Mouse (Mus musculus): Measurements from ENCODE around the gene Ndc80. TPM values are rescaled to one million over a fixed set of nuclear protein-coding genes. Genes with fewer than 3 reads are reported as not detected.
"Not testable (repeated sequence)": the region's sequence is repeated elsewhere in the genome, so short reads cannot be mapped to it uniquely, and the experiment has no call there.

Ndc80 gene
- polyA plus RNA-seq, 1 experiment from 2014 or later = 41.2 TPM

DNA sequence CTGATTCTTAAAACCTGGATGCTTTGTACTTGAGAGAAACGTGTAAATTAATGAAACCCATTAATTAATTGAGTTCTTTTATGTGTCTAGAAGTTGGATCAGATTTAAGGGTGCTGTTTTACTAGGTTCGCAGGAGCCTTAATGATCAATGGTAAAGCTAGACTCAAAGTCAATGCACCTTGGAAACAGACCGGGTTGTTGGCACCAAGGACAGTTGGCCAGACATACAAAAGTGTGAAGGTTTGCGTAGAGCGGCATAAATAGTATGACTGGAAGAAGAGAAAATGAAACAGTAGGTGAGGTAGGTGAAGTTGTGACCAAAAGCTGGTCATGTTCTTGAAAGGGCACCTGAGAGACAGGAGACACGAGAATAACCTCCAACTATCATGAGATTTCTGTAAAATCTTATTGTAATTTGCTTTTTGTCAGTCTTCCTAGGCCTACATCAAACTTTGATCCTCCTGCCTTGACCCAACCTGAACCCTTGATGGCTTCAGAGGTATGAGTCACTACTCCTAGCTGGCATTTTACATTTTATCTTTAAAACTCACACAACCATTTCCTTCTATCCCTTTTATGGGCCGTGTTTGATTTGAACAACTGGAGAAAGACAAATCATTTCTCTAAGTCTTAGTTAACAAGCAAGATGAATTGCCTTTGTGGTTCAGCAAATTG lies 50.2 kb downstream of the Ndc80 start:
- no peaks in the 10 kb centered on the region for H3K27me3 ChIP-seq (replicated peaks)
- peak overlapping the region; percentile 84; the same call in 1 of the 2 replicates for H3K4me3 ChIP-seq (replicated peaks)
- peak overlapping the region; percentile 99; the same call in 1 of the 2 replicates for H3K27ac ChIP-seq
- no peaks in the 10 kb centered on the region for H3K36me3 ChIP-seq
- no peak overlapping the region for H3K9ac ChIP-seq
- ATAC-seq (ENCODE audit: insufficient read depth, low FRiP score, low read depth) = no peak
- peak overlapping the region; percentile 76 for H3K4me2 ChIP-seq
- peaks cover 6% of the 10 kb centered on the region for H3K4me1 ChIP-seq
- H3K9me3 ChIP-seq = no peaks in the 10 kb centered on the region
- WGBS = 68% methylated on average over 7 of the region's 7 CpGs

DNA sequence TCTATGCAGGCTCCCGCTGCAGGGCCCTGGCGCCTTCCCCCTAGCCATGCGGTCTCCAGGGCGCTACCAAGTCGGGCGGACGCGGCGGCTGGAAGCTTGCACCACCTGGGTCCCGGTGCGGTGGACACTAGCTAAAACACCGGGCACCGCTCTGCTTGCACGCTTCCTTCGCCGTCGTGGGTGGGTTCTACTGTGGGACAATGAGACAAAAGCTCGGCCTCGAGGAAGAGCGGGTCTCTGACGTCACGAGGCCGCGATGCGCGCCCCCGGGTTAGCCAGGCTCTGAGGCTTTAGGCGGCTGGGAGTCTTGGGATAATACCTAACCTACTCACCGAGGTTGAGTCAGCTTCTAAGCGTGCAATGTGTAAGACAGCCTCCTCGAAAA lies 51.0 kb downstream of the Ndc80 start:
- Histone ChIP-seq H3K36me3 (no peaks in the 10 kb centered on the region), H3K27me3 (replicated peaks) (no peaks in the 10 kb centered on the region), H3K9ac (peak overlapping the region; percentile 87), H3K27ac (peak overlapping the region; percentile 99), H3K4me1 (peaks cover 6% of the 10 kb centered on the region), H3K9me3 (no peaks in the 10 kb centered on the region), H3K4me3 (replicated peaks) (peak overlapping the region; percentile 84), H3K4me2 (peak overlapping the region; percentile 76)
- under 1% methylated on average over 31 of the region's 31 CpGs for WGBS
- ATAC-seq (ENCODE audit: insufficient read depth, low FRiP score, low read depth) = peak; percentile 62

DNA sequence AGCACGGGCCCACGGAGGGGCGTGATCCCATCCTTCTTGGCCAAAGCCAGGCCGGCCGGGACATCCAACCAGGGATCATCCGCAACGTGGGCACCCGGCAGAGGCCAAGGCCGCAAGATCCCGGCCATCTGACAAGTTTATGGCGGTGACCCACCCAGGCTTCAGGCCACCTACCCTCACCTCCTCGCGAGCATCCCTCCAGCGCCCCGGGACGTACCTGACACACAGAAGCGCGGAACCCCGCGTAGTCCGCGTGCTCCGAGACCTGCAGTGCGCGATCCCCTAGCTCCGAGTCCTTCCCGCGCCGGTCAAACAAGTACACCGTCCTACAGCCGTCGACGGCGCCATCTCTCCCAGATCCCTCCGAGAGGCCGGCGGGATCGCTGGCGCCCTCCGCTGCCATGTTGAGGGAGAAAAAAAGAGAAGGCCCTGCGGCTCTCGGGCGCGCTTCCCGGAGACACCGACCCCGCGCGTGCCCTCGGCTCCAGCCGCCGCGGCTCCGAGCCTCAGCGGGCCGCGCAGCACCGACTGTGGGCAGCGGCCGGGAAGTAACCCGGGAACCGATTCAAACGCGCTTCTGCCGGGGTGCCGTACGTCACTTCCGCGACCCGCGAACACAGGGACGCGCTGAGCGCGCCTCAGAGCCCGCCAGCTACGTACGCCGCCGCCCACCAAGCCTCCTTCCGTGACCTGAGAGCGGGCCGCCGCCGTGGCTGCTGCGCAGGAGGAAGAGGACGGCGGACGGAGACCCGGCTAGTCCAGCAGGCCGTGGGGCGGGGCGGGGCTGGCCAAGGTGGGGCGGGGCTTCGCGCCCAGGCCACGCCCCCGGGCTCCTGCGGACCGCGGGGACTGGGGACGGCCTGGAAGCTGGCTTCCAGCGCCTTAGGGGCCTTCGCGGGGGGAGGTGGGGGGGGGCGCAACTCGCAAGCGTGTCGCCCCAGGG lies 51.6 kb downstream of the Ndc80 start, which contains the start of gene Smchd1:
Gene Smchd1 (minus strand): TSS at position 582 of the 943 bp plus-strand sequence.
- Histone ChIP-seq H3K36me3 (no peaks in the 10 kb centered on the region), H3K9ac (peak within 1 kb of the TSS; percentile 87), H3K4me2 (peak within 1 kb of the TSS; percentile 76), H3K9me3 (no peaks in the 10 kb centered on the region), H3K27ac (peak within 1 kb of the TSS; percentile 99), H3K4me3 (replicated peaks) (peak within 1 kb of the TSS; percentile 84), H3K4me1 (peaks cover 6% of the 10 kb centered on the region), H3K27me3 (replicated peaks) (no peaks in the 10 kb centered on the region)
- peak; percentile 97 for ATAC-seq (ENCODE audit: insufficient read depth, low FRiP score, low read depth)
- WGBS = under 1% methylated on average over 100 of the region's 109 CpGs

DNA sequence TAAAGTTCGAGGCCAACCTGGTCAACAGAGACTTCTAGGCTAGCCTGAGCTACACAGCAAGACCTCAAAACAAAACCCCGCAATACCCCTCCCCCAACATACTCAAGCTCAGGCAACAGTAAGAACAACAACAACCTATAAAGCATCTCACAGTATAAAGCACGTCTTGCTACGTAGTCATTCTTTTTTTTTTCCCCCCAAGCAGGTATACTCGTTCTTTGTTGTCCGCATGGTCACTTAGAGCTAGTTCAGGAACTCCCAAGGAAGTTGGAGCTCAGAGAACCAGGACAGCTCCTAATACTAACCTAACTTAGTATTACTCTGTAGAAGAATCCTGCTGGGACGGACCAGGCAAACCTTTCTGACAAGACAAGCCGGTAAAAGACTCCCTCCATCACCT lies 52.5 kb downstream of the Ndc80 start:
- Histone ChIP-seq H3K4me2 (peak overlapping the region; percentile 76), H3K9me3 (no peaks in the 10 kb centered on the region), H3K4me3 (replicated peaks) (peak overlapping the region; percentile 84), H3K27ac (peak overlapping the region; percentile 99), H3K4me1 (peaks cover 6% of the 10 kb centered on the region), H3K9ac (peak overlapping the region; percentile 87), H3K36me3 (no peaks in the 10 kb centered on the region), H3K27me3 (replicated peaks) (no peaks in the 10 kb centered on the region)
- no peak for ATAC-seq (ENCODE audit: insufficient read depth, low FRiP score, low read depth)
- 11% methylated on average over 8 of the region's 8 CpGs for WGBS

DNA sequence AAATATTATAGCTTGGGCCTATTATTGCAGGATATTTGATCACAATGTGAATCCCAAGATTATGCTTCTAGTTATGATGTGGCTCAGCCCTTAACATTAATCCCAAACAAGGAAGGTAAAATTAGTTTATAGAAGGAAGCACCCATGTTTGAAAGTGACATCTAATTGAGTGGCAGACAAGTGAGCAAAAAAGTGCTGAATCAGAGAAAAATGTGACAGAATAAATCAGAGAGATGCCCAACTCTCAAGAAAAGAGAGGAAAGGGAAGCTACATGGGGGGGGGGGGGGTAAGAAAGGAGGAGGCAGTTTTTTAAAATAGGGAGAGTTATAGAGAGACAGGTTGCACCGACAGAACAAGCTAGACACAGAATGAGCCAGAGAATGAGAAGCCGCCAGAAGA lies 55.4 kb downstream of the Ndc80 start:
- Histone ChIP-seq H3K9ac (no peak overlapping the region), H3K9me3 (no peaks in the 10 kb centered on the region), H3K4me1 (peaks cover 6% of the 10 kb centered on the region), H3K36me3 (no peaks in the 10 kb centered on the region), H3K27me3 (replicated peaks) (no peaks in the 10 kb centered on the region), H3K4me3 (replicated peaks) (no peak overlapping the region), H3K4me2 (no peak overlapping the region), H3K27ac (no peak overlapping the region)
- 64% methylated on average over 2 of the region's 2 CpGs for WGBS
- ATAC-seq (ENCODE audit: insufficient read depth, low FRiP score, low read depth) = no peak

DNA sequence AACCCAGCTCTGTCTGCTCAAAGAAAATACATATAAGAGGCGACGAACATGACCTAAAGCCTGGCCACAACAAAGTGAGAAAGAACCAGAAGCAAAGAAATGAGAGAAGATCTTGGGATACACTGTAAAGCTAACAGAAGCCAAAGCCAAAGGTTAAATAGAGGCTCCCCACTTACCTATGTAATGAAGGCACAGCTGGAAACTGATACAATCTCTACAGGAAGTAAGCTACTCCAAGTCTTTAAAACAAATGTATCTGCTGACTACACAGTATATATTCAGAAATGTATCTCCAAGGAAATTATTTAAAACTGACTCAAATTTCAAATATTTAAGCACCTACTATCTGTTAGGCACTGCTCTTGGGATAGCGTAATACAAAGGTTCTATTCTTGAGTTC lies 66.3 kb downstream of the Ndc80 start:
- no peak for ATAC-seq (ENCODE audit: insufficient read depth, low FRiP score, low read depth)

DNA sequence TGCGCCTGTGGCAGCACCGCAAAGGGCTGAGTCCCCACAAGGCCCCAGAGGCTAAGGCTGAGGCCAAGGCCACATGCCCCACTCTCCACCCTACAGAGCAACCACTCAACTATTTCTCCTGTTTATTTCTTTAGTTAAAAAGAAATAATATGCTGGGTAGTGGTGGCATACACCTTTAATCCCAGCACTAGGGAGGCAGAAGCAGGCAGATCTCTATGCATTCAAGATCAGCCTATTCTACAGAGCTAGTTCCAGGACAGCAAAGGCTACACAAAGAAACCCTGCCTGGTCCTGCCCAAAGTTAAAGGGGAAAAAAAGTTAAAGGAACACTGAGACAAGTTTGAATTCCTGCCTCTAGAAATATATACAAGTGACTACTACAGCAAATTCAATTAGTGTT lies 66.8 kb downstream of the Ndc80 start, which contains the start of gene Gm4707:
Gene Gm4707 (minus strand): TSS at position 101 of the 400 bp plus-strand sequence.
- no peaks in the 10 kb centered on the region for H3K4me1 ChIP-seq
- peaks cover 15% of the 10 kb centered on the region for H3K36me3 ChIP-seq
- no peaks in the 10 kb centered on the region for H3K9me3 ChIP-seq
- H3K4me2 ChIP-seq = no peak within 1 kb of the TSS
- H3K27me3 ChIP-seq (replicated peaks) = no peaks in the 10 kb centered on the region
- H3K9ac ChIP-seq = no peak within 1 kb of the TSS
- no peak for ATAC-seq (ENCODE audit: insufficient read depth, low FRiP score, low read depth)
- no peak within 1 kb of the TSS for H3K4me3 ChIP-seq (replicated peaks)
- no peak within 1 kb of the TSS for H3K27ac ChIP-seq
- 96% methylated on average over 2 of the region's 2 CpGs for WGBS

More for the DNA sequence above, 66.3 kb downstream of the Ndc80 start:
- Histone ChIP-seq H3K4me1 (no peaks in the 10 kb centered on the region), H3K4me2 (no peak overlapping the region), H3K9me3 (no peaks in the 10 kb centered on the region), H3K27me3 (replicated peaks) (no peaks in the 10 kb centered on the region), H3K9ac (no peak overlapping the region), H3K4me3 (replicated peaks) (no peak overlapping the region), H3K36me3 (peaks cover 13% of the 10 kb centered on the region; the same call in 1 of the 2 replicates), H3K27ac (no peak overlapping the region)
- WGBS = 96% methylated on average over 3 of the region's 3 CpGs

DNA sequence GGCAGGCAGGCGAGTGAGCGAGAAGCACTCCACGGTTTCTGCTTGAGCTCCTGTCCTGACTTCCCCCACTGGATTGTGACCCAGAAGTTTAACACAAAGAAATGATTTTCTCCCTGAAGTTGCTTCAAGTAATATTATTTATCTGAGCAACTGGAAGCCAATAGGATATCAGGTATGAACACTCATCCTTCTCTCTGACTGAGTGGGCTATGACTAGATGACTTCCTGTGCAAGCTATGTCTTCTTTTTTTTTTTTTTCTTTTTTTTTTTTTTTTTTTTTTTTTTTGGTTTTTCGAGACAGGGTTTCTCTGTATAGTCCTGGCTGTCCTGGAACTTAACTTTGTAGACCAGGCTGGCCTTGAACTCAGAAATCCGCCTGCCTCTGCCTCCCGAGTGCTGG lies 69.3 kb downstream of the Ndc80 start:
- H3K36me3 ChIP-seq = peaks cover 14% of the 10 kb centered on the region
- H3K4me1 ChIP-seq; H3K4me2 ChIP-seq; ATAC-seq (ENCODE audit: insufficient read depth, low FRiP score, low read depth); H3K9me3 ChIP-seq; H3K27me3 ChIP-seq (replicated peaks); H3K27ac ChIP-seq; H3K4me3 ChIP-seq (replicated peaks); H3K9ac ChIP-seq: not testable (repeated sequence)
- WGBS = 89% methylated on average over 6 of the region's 6 CpGs

Other genes with a start within 250 kb of the Ndc80 start
- 4.7 and 5.9 TPM in 2 replicates for gene Emilin2, start 214.9 kb downstream of the Ndc80 start, polyA plus RNA-seq (2015; fragmentation: Nextera tagmentation; extraction: Ambion mirVana)
- 3.1 and 3.3 TPM in 2 replicates for gene Gm4707, start 66.9 kb downstream of the Ndc80 start, polyA plus RNA-seq (2015; fragmentation: Nextera tagmentation; extraction: Ambion mirVana)
- gene Smchd1, start 51.5 kb downstream of the Ndc80 start, polyA plus RNA-seq (2015; fragmentation: Nextera tagmentation; extraction: Ambion mirVana) = 57.1 and 58.3 TPM in 2 replicates
- gene Spdya, start 25.2 kb upstream of the Ndc80 start, polyA plus RNA-seq (2015; fragmentation: Nextera tagmentation; extraction: Ambion mirVana) = 0.72 and 0.78 TPM in 2 replicates
- 74.6 and 76.4 TPM in 2 replicates for gene Wdr43, start 89.0 kb upstream of the Ndc80 start, polyA plus RNA-seq (2015; fragmentation: Nextera tagmentation; extraction: Ambion mirVana)
- 0.39 and 0.40 TPM in 2 replicates for gene Togaram2, start 146.4 kb upstream of the Ndc80 start, polyA plus RNA-seq (2015; fragmentation: Nextera tagmentation; extraction: Ambion mirVana)
- gene Pcare, start 226.0 kb upstream of the Ndc80 start, polyA plus RNA-seq (2015; fragmentation: Nextera tagmentation; extraction: Ambion mirVana) = not detected in 2 replicates
- gene Clip4, start 241.6 kb upstream of the Ndc80 start, polyA plus RNA-seq (2015; fragmentation: Nextera tagmentation; extraction: Ambion mirVana) = 6.3 and 7.2 TPM in 2 replicates